Mouse (Mus musculus) testis, adult 2 months (tissue): Measurements from ENCODE around the gene Fbxo4.

Source experiments
- CTCF ChIP-seq: fragments of 200-500 bp; IDR thresholded peaks from 2 replicates; pipeline ENCODE4 v1.5.1; 2012; ENCODE audit warnings: low read depth, mild to moderate bottlenecking, inconsistent platforms, low read length, moderate library complexity; ENCODE audit not compliant: control insufficient read depth, insufficient read depth, insufficient replicate concordance
- POLR2A ChIP-seq: fragments of 200-500 bp; IDR thresholded peaks from 2 replicates; pipeline ENCODE4 v1.6.1; 2012; ENCODE audit warnings: low read depth, mild to moderate bottlenecking, inconsistent platforms, low read length, moderate library complexity; ENCODE audit not compliant: control insufficient read depth

- TF ChIP-seq POLR2A = no peak
- no peak for TF ChIP-seq CTCF
Observed at GRCm38 (mm10) chr15:3973300-3973699, 6.1 kb downstream of the Fbxo4 start.
